Mouse (Mus musculus): Measurements from ENCODE around the gene Nedd8.
A peak's percentile ranks its signal among the peaks of the same experiment; 100 is the strongest.

- TF ChIP-seq POLR2A (IDR thresholded peaks at IDR 0.05; ENCODE audit: insufficient read depth, low read depth, low read length) (no peak), CTCF (IDR thresholded peaks at IDR 0.05; ENCODE audit: insufficient read depth, low read depth, low read length) (peak; percentile 86)
Measured at GRCm38 (mm10) chr14:55681160-55682117, 9.5 kb upstream of the Nedd8 start, which contains the start of gene Tinf2.
